Mouse (Mus musculus): ENCODE data around the gene Klhl36. TPM values are rescaled to one million over a fixed set of nuclear protein-coding genes. Genes with fewer than 3 reads are reported as not detected.

Gene Klhl36
- polyA plus RNA-seq, 1 experiment from 2014 or later: 5.1 TPM

GRCm38 (mm10) chr8:119885612-119886011 is 23.5 kb downstream of the Klhl36 start:
- Histone ChIP-seq H3K27me3 (no peaks in the 10 kb centered on the region), H3K4me1 (replicated peaks) (peaks cover 13% of the 10 kb centered on the region), H3K27ac (peak overlapping the region; percentile 60), H3K4me2 (no peak overlapping the region), H3K36me3 (no peaks in the 10 kb centered on the region), H3K9ac (no peak overlapping the region), H3K9me3 (replicated peaks) (no peaks in the 10 kb centered on the region), H3K4me3 (replicated peaks) (no peak overlapping the region)
- ATAC-seq (ENCODE audit: low read depth) (peak; percentile 80), DNase-seq (no peak)
- WGBS (ENCODE audit: insufficient replicate concordance): 46% methylated on average over 3 of the region's 3 CpGs

GRCm38 (mm10) chr8:119887130-119887529 is 25.1 kb downstream of the Klhl36 start:
- ATAC-seq (ENCODE audit: low read depth): no peak
- 78% methylated on average over 3 of the region's 3 CpGs for WGBS (ENCODE audit: insufficient replicate concordance)
- DNase-seq: peak; percentile 30

GRCm38 (mm10) chr8:119888012-119888411 is 25.9 kb downstream of the Klhl36 start:
- Histone ChIP-seq H3K9ac (no peak overlapping the region), H3K4me3 (replicated peaks) (no peak overlapping the region), H3K4me2 (no peak overlapping the region), H3K27ac (no peak overlapping the region), H3K9me3 (replicated peaks) (no peaks in the 10 kb centered on the region), H3K4me1 (replicated peaks) (peaks cover 13% of the 10 kb centered on the region), H3K27me3 (no peaks in the 10 kb centered on the region), H3K36me3 (no peaks in the 10 kb centered on the region)
- 63% methylated on average over 4 of the region's 4 CpGs for WGBS (ENCODE audit: insufficient replicate concordance)
- DNase-seq (no peak), ATAC-seq (ENCODE audit: low read depth) (no peak)

More at GRCm38 (mm10) chr8:119887130-119887529, 25.1 kb downstream of the Klhl36 start:
- no peak overlapping the region for H3K9ac ChIP-seq
- H3K4me1 ChIP-seq (replicated peaks): peaks cover 13% of the 10 kb centered on the region
- no peaks in the 10 kb centered on the region for H3K36me3 ChIP-seq
- H3K4me2 ChIP-seq: no peak overlapping the region
- H3K4me3 ChIP-seq (replicated peaks): no peak overlapping the region
- no peak overlapping the region for H3K27ac ChIP-seq
- H3K27me3 ChIP-seq: no peaks in the 10 kb centered on the region
- H3K9me3 ChIP-seq (replicated peaks): no peaks in the 10 kb centered on the region

- H3K36me3 ChIP-seq: no peaks in the 10 kb centered on the region
- ATAC-seq (ENCODE audit: low read depth): no peak
- 69% methylated on average over 4 of the region's 4 CpGs for WGBS (ENCODE audit: insufficient replicate concordance)
- no peak overlapping the region for H3K27ac ChIP-seq
- peaks cover 49% of the 10 kb centered on the region for H3K27me3 ChIP-seq
- no peak overlapping the region for H3K4me2 ChIP-seq
- no peaks in the 10 kb centered on the region for H3K9me3 ChIP-seq (replicated peaks)
- no peak overlapping the region for H3K4me3 ChIP-seq (replicated peaks)
- DNase-seq: no peak
- peaks cover 15% of the 10 kb centered on the region for H3K4me1 ChIP-seq (replicated peaks)
- no peak overlapping the region for H3K9ac ChIP-seq
These were observed 35.0 kb downstream of the Klhl36 start for GRCm38 (mm10) chr8:119897069-119897468.

GRCm38 (mm10) chr8:119897933-119898332 is 35.9 kb downstream of the Klhl36 start:
- ATAC-seq (ENCODE audit: low read depth) (peak; percentile 41; the same call in 1 of the 2 replicates), DNase-seq (no peak)
- 8% methylated on average over 13 of the region's 13 CpGs for WGBS (ENCODE audit: insufficient replicate concordance)
- H3K4me3 ChIP-seq (replicated peaks): no peak overlapping the region
- peak overlapping the region; percentile 17; the same call in 1 of the 2 replicates for H3K4me2 ChIP-seq
- peaks cover 54% of the 10 kb centered on the region for H3K27me3 ChIP-seq
- H3K27ac ChIP-seq: no peak overlapping the region
- H3K36me3 ChIP-seq: no peaks in the 10 kb centered on the region
- H3K9ac ChIP-seq: no peak overlapping the region
- H3K4me1 ChIP-seq (replicated peaks): peaks cover 15% of the 10 kb centered on the region
- no peaks in the 10 kb centered on the region for H3K9me3 ChIP-seq (replicated peaks)

GRCm38 (mm10) chr8:119901349-119901748 is 39.3 kb downstream of the Klhl36 start:
- H3K27ac ChIP-seq: no peak overlapping the region
- no peak overlapping the region for H3K4me2 ChIP-seq
- peaks cover 15% of the 10 kb centered on the region for H3K4me1 ChIP-seq (replicated peaks)
- H3K27me3 ChIP-seq: peaks cover 72% of the 10 kb centered on the region
- H3K9me3 ChIP-seq (replicated peaks): no peaks in the 10 kb centered on the region
- no peaks in the 10 kb centered on the region for H3K36me3 ChIP-seq
- DNase-seq: no peak
- WGBS (ENCODE audit: insufficient replicate concordance): 25% methylated on average over 3 of the region's 3 CpGs
- no peak overlapping the region for H3K9ac ChIP-seq
- no peak overlapping the region for H3K4me3 ChIP-seq (replicated peaks)
- ATAC-seq (ENCODE audit: low read depth): no peak

GRCm38 (mm10) chr8:119901952-119902351 is 39.9 kb downstream of the Klhl36 start:
- Histone ChIP-seq H3K4me2 (no peak overlapping the region), H3K9ac (no peak overlapping the region), H3K4me1 (replicated peaks) (peaks cover 14% of the 10 kb centered on the region), H3K36me3 (no peaks in the 10 kb centered on the region), H3K9me3 (replicated peaks) (no peaks in the 10 kb centered on the region), H3K27ac (no peak overlapping the region), H3K27me3 (peaks cover 71% of the 10 kb centered on the region), H3K4me3 (replicated peaks) (no peak overlapping the region)
- WGBS (ENCODE audit: insufficient replicate concordance): 57% methylated on average over 8 of the region's 8 CpGs
- ATAC-seq (ENCODE audit: low read depth) (no peak), DNase-seq (no peak)

- no peaks in the 10 kb centered on the region for H3K36me3 ChIP-seq
- H3K9ac ChIP-seq: no peak overlapping the region
- peaks cover 20% of the 10 kb centered on the region for H3K4me1 ChIP-seq (replicated peaks)
- H3K27ac ChIP-seq: no peak overlapping the region
- peaks cover 46% of the 10 kb centered on the region for H3K27me3 ChIP-seq
- ATAC-seq (ENCODE audit: low read depth): no peak
- 56% methylated on average over 12 of the region's 12 CpGs for WGBS (ENCODE audit: insufficient replicate concordance)
- H3K4me2 ChIP-seq: no peak overlapping the region
- no peak for DNase-seq
- no peak overlapping the region for H3K4me3 ChIP-seq (replicated peaks)
- H3K9me3 ChIP-seq (replicated peaks): no peaks in the 10 kb centered on the region
These were observed 42.4 kb downstream of the Klhl36 start for GRCm38 (mm10) chr8:119904323-119904911.

- Histone ChIP-seq H3K4me1 (replicated peaks) (peaks cover 61% of the 10 kb centered on the region), H3K9me3 (replicated peaks) (no peaks in the 10 kb centered on the region), H3K4me2 (peak within 1 kb of the TSS; percentile 92), H3K27me3 (peaks cover 3% of the 10 kb centered on the region; the same call in 1 of the 2 replicates), H3K9ac (peak within 1 kb of the TSS; percentile 99), H3K4me3 (replicated peaks) (peak within 1 kb of the TSS; percentile 92), H3K27ac (peak within 1 kb of the TSS; percentile 99), H3K36me3 (no peaks in the 10 kb centered on the region)
- ATAC-seq (ENCODE audit: low read depth) (peak; percentile 61), DNase-seq (peak; percentile 48)
- WGBS (ENCODE audit: insufficient replicate concordance): 14% methylated on average over 13 of the region's 13 CpGs
These were observed 48.0 kb downstream of the Klhl36 start, which contains the start of gene Usp10 for GRCm38 (mm10) chr8:119909944-119910546. TSS of gene Usp10 (plus strand) at chr8:119910360.

GRCm38 (mm10) chr8:119910547-119911257 is 48.6 kb downstream of the Klhl36 start, which contains the start of gene Gm20388:
TSS of gene Gm20388 (plus strand) at chr8:119910841.
- WGBS (ENCODE audit: insufficient replicate concordance): under 1% methylated on average over 97 of the region's 97 CpGs
- peak; percentile 87 for ATAC-seq (ENCODE audit: low read depth)
- peak; percentile 86 for DNase-seq
- H3K9ac ChIP-seq: peak within 1 kb of the TSS; percentile 99
- peak within 1 kb of the TSS; percentile 92 for H3K4me3 ChIP-seq (replicated peaks)
- H3K27ac ChIP-seq: peak within 1 kb of the TSS; percentile 99
- peak within 1 kb of the TSS; percentile 92 for H3K4me2 ChIP-seq
- no peaks in the 10 kb centered on the region for H3K9me3 ChIP-seq (replicated peaks)
- peaks cover 68% of the 10 kb centered on the region for H3K4me1 ChIP-seq (replicated peaks)
- H3K27me3 ChIP-seq: no peaks in the 10 kb centered on the region
- H3K36me3 ChIP-seq: no peaks in the 10 kb centered on the region

- H3K9me3 ChIP-seq (replicated peaks): no peaks in the 10 kb centered on the region
- ATAC-seq (ENCODE audit: low read depth) (peak; percentile 38), DNase-seq (no peak)
- under 1% methylated on average over 30 of the region's 30 CpGs for WGBS (ENCODE audit: insufficient replicate concordance)
- peak overlapping the region; percentile 99 for H3K27ac ChIP-seq
- H3K36me3 ChIP-seq: no peaks in the 10 kb centered on the region
- H3K9ac ChIP-seq: peak overlapping the region; percentile 99
- no peaks in the 10 kb centered on the region for H3K27me3 ChIP-seq
- H3K4me3 ChIP-seq (replicated peaks): peak overlapping the region; percentile 92
- H3K4me2 ChIP-seq: peak overlapping the region; percentile 92
- H3K4me1 ChIP-seq (replicated peaks): peaks cover 75% of the 10 kb centered on the region
These were observed 49.3 kb downstream of the Klhl36 start for GRCm38 (mm10) chr8:119911258-119911962.

Data from liver, embryonic 13.5 days (tissue).